Mouse (Mus musculus) hindbrain, embryonic 14.5 days (tissue): ENCODE measurements around the gene Btnl10. TPM values are rescaled to one million over a fixed set of nuclear protein-coding genes. Genes with fewer than 3 reads are reported as not detected.
A peak's percentile ranks its signal among the peaks of the same experiment; 100 is the strongest.

Source experiments
- ATAC-seq: fragments of 200-750 bp; cut with Nextera tagmentation; 2 replicates; pipeline ENCODE4 v1.8.0; 2017; ENCODE audit warnings: moderate number of reproducible peaks, mild to moderate bottlenecking, moderate TSS enrichment, moderate library complexity; ENCODE audit not compliant: low FRiP score
- DNase-seq: peaks from one replicate; pipeline ENCODE4 v3.0.0-alpha.2; 2015; ENCODE audit warnings: low spot score
- H3K27ac ChIP-seq: fragments of 300-500 bp; sonication (generic); 2 replicates; pipeline ENCODE4 v1.5.1; 2014; ENCODE audit warnings: mild to moderate bottlenecking, moderate library complexity
- H3K27me3 ChIP-seq: fragments of 300-500 bp; sonication (generic); 2 replicates; pipeline ENCODE4 v1.6.1; 2014; ENCODE audit warnings: mild to moderate bottlenecking, low read length, mixed read lengths; ENCODE audit not compliant: control insufficient read depth, insufficient read depth
- H3K36me3 ChIP-seq: fragments of 300-500 bp; sonication (generic); replicated peaks from 2 replicates; pipeline ENCODE4 v1.6.1; 2014; ENCODE audit not compliant: control insufficient read depth, insufficient read depth
- H3K4me1 ChIP-seq: fragments of 300-500 bp; sonication (generic); replicated peaks from 2 replicates; pipeline ENCODE4 v1.6.1; 2014; ENCODE audit warnings: antibody characterized with exemption, low read length, mixed read lengths; ENCODE audit not compliant: control insufficient read depth, insufficient read depth
- H3K4me2 ChIP-seq: fragments of 300-500 bp; sonication (generic); replicated peaks from 2 replicates; pipeline ENCODE4 v1.6.1; 2014; ENCODE audit warnings: mild to moderate bottlenecking, moderate library complexity
- H3K4me3 ChIP-seq: fragments of 300-500 bp; sonication (generic); replicated peaks from 2 replicates; pipeline ENCODE4 v1.5.1; 2014; ENCODE audit warnings: mild to moderate bottlenecking, low read length
- H3K9ac ChIP-seq: fragments of 300-500 bp; sonication (generic); 2 replicates; pipeline ENCODE4 v1.6.1; 2014
- H3K9me3 ChIP-seq: fragments of 300-500 bp; sonication (generic); 2 replicates; pipeline ENCODE4 v1.6.1; 2016; ENCODE audit warnings: low read length; ENCODE audit not compliant: control insufficient read depth
- WGBS: fragments of 180-500 bp; shearing (Covaris S2); extraction: QIAGEN DNeasy Blood & Tissue Kit; methylation state at CpG from one replicate; pipeline ENCODE4 v1.1.7; 2014; 5-methylcytosine and 5-hydroxymethylcytosine counted together
- polyA plus RNA-seq: library from polyadenylated mRNA; unstranded; fragments of >200 nt; fragmentation: Nextera tagmentation; extraction: Ambion mirVana; gene quantifications from 2 replicates; pipeline ENCODE4 v1.2.1, GENCODE M21; 2014

Gene Btnl10
- polyA plus RNA-seq, 1 experiment from 2014 or later = not detected

GRCm38 (mm10) chr11:58927790-58928651, 10.3 kb downstream of the Btnl10 start:
- H3K27me3 ChIP-seq = no peaks in the 10 kb centered on the region
- ATAC-seq = peak; percentile 64
- peak overlapping the region; percentile 29 for H3K4me2 ChIP-seq
- peak overlapping the region; percentile 24; the same call in 1 of the 2 replicates for H3K9ac ChIP-seq
- H3K4me1 ChIP-seq = no peaks in the 10 kb centered on the region
- 35% methylated on average over 20 of the region's 20 CpGs for whole genome bisulfite sequencing
- H3K4me3 ChIP-seq = no peak overlapping the region
- DNase-seq = peak; percentile 69
- H3K9me3 ChIP-seq = no peaks in the 10 kb centered on the region
- peak overlapping the region; percentile 34; the same call in 1 of the 2 replicates for H3K27ac ChIP-seq
- H3K36me3 ChIP-seq = peaks cover 26% of the 10 kb centered on the region

GRCm38 (mm10) chr11:58929055-58929454, 11.3 kb downstream of the Btnl10 start:
- no peaks in the 10 kb centered on the region for H3K27me3 ChIP-seq
- DNase-seq = no peak
- H3K27ac ChIP-seq = no peak overlapping the region
- no peaks in the 10 kb centered on the region for H3K9me3 ChIP-seq
- H3K36me3 ChIP-seq = peaks cover 37% of the 10 kb centered on the region
- no peaks in the 10 kb centered on the region for H3K4me1 ChIP-seq
- ATAC-seq = no peak
- H3K4me2 ChIP-seq = no peak overlapping the region
- H3K9ac ChIP-seq = no peak overlapping the region
- WGBS = 75% methylated on average over 4 of the region's 4 CpGs
- H3K4me3 ChIP-seq = no peak overlapping the region

- H3K27ac ChIP-seq = no peak overlapping the region
- H3K4me1 ChIP-seq = no peaks in the 10 kb centered on the region
- no peaks in the 10 kb centered on the region for H3K27me3 ChIP-seq
- 70% methylated on average over 3 of the region's 3 CpGs for WGBS
- no peak overlapping the region for H3K4me2 ChIP-seq
- H3K4me3 ChIP-seq = no peak overlapping the region
- peaks cover 42% of the 10 kb centered on the region for H3K36me3 ChIP-seq
- no peak overlapping the region for H3K9ac ChIP-seq
- DNase-seq = no peak
- no peak for ATAC-seq
- no peaks in the 10 kb centered on the region for H3K9me3 ChIP-seq
Measured at GRCm38 (mm10) chr11:58929641-58930040, 11.9 kb downstream of the Btnl10 start.

- no peak overlapping the region for H3K27ac ChIP-seq
- no peaks in the 10 kb centered on the region for H3K27me3 ChIP-seq
- 93% methylated on average over 3 of the region's 3 CpGs for WGBS
- no peak for DNase-seq
- no peaks in the 10 kb centered on the region for H3K4me1 ChIP-seq
- no peak overlapping the region for H3K9ac ChIP-seq
- H3K4me3 ChIP-seq = no peak overlapping the region
- H3K9me3 ChIP-seq = no peaks in the 10 kb centered on the region
- H3K4me2 ChIP-seq = no peak overlapping the region
- no peak for ATAC-seq
- H3K36me3 ChIP-seq = peaks cover 48% of the 10 kb centered on the region
Measured at GRCm38 (mm10) chr11:58930254-58930653, 12.5 kb downstream of the Btnl10 start.

- no peak for DNase-seq
- H3K4me2 ChIP-seq = no peak overlapping the region
- 73% methylated on average over 4 of the region's 4 CpGs for WGBS
Measured at GRCm38 (mm10) chr11:58931576-58931975, 13.9 kb downstream of the Btnl10 start.

GRCm38 (mm10) chr11:58937909-58938308, 20.2 kb downstream of the Btnl10 start:
- peak overlapping the region; percentile 93 for H3K27ac ChIP-seq
- WGBS = under 1% methylated on average over 13 of the region's 13 CpGs

More at GRCm38 (mm10) chr11:58931576-58931975, 13.9 kb downstream of the Btnl10 start:
- Histone ChIP-seq H3K4me1 (peaks cover 7% of the 10 kb centered on the region), H3K4me3 (no peak overlapping the region), H3K9me3 (no peaks in the 10 kb centered on the region), H3K36me3 (peaks cover 60% of the 10 kb centered on the region), H3K27ac (no peak overlapping the region), H3K27me3 (no peaks in the 10 kb centered on the region), H3K9ac (no peak overlapping the region)
- ATAC-seq = no peak

GRCm38 (mm10) chr11:58938322-58939087, 20.8 kb downstream of the Btnl10 start, which contains the start of gene Rnf187:
Gene Rnf187, minus strand, starts transcription at chr11:58938916.
- Histone ChIP-seq H3K4me3 (peak within 1 kb of the TSS; percentile 98), H3K36me3 (peaks cover 34% of the 10 kb centered on the region), H3K4me2 (peak within 1 kb of the TSS; percentile 79), H3K27ac (peak within 1 kb of the TSS; percentile 93), H3K9ac (peak within 1 kb of the TSS; percentile 98), H3K4me1 (peaks cover 19% of the 10 kb centered on the region), H3K9me3 (no peaks in the 10 kb centered on the region), H3K27me3 (no peaks in the 10 kb centered on the region)
- ATAC-seq (peak; percentile 98), DNase-seq (peak; percentile 97)
- WGBS = 0% methylated on average over 64 of the region's 95 CpGs

More at GRCm38 (mm10) chr11:58937909-58938308, 20.2 kb downstream of the Btnl10 start:
- Histone ChIP-seq H3K9me3 (no peaks in the 10 kb centered on the region), H3K27me3 (no peaks in the 10 kb centered on the region), H3K4me1 (peaks cover 19% of the 10 kb centered on the region), H3K4me3 (peak overlapping the region; percentile 98), H3K9ac (peak overlapping the region; percentile 98), H3K4me2 (peak overlapping the region; percentile 79), H3K36me3 (peaks cover 40% of the 10 kb centered on the region)
- peak; percentile 17 for ATAC-seq
- no peak for DNase-seq

- H3K9ac ChIP-seq = peak overlapping the region; percentile 98
- no peaks in the 10 kb centered on the region for H3K27me3 ChIP-seq
- peak overlapping the region; percentile 79 for H3K4me2 ChIP-seq
- H3K4me1 ChIP-seq = peaks cover 19% of the 10 kb centered on the region
- H3K9me3 ChIP-seq = no peaks in the 10 kb centered on the region
- no peak; the same call in 1 of the 2 replicates for ATAC-seq
- H3K4me3 ChIP-seq = peak overlapping the region; percentile 98
- DNase-seq = no peak
- H3K27ac ChIP-seq = peak overlapping the region; percentile 93
- 9% methylated on average over 6 of the region's 6 CpGs for WGBS
- peaks cover 28% of the 10 kb centered on the region for H3K36me3 ChIP-seq
Measured at GRCm38 (mm10) chr11:58939088-58939439, 21.4 kb downstream of the Btnl10 start.

- peaks cover 6% of the 10 kb centered on the region for H3K4me1 ChIP-seq
- no peaks in the 10 kb centered on the region for H3K27me3 ChIP-seq
- ATAC-seq = no peak
- no peak overlapping the region for H3K4me3 ChIP-seq
- WGBS = 85% methylated on average over 5 of the region's 5 CpGs
- no peak overlapping the region for H3K9ac ChIP-seq
- no peaks in the 10 kb centered on the region for H3K36me3 ChIP-seq
- DNase-seq = no peak
- no peaks in the 10 kb centered on the region for H3K9me3 ChIP-seq
- no peak overlapping the region for H3K4me2 ChIP-seq
- H3K27ac ChIP-seq = no peak overlapping the region
Measured at GRCm38 (mm10) chr11:58944136-58944535, 26.4 kb downstream of the Btnl10 start.
